Mouse (Mus musculus) gonadal fat pad, adult 2 months (tissue): ENCODE data around the gene Pim3. TPM values are rescaled to one million over a fixed set of nuclear protein-coding genes. Genes with fewer than 3 reads are reported as not detected.

Source experiments
- DNase-seq: peaks from one replicate; pipeline ENCODE4 v3.0.0-alpha.2; 2012; ENCODE audit warnings: low read depth
- polyA plus RNA-seq: library from polyadenylated mRNA; depleted of rRNA; stranded (reverse); fragments of >200 nt; gene quantifications from 2 replicates; pipeline ENCODE4 v1.2.3, GENCODE M21; 2012

The Pim3 gene
- polyA plus RNA-seq, 1 experiment: 51.8 TPM

DNA sequence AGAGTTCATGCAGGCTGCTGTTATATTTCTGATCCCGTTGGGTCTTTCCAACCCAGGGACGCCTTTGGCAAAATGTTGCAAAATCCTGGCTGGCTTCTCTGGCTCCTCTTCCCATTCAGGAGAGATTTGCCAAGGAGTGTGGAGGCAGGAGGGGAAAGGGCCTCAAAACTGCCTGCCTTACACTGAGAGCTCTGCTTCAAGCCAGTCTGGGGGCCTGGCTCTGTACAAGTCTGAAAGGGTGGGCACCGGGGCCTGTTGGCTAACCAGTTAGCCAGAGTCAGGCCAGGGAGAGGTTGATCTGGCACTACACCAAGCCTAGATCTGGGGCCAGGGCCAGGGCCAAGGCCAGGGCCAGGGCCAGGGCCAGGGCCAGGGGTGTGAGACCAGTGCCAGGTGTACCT lies 3.8 kb upstream of the Pim3 start:
- no peak for DNase-seq

DNA sequence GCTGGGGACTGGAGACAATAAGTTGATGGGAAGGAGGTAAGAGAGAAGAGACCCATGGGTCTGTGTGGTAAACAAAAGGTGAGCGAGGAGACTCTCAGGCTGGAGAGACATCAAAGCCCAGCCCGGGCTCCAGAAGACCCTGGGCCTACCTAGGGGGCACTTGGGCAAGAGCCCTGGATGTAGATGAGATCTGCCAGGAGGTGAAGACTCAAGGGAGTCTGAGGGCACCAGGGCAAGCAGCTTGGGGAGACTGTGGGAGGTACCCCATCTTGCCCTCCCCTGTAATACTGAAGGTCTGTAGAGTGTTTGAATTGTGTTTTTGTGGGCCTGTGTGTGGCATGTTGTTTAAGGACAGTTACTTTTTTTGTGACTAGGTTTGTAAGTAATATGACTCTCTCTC lies 3.3 kb upstream of the Pim3 start:
- DNase-seq: no peak

DNA sequence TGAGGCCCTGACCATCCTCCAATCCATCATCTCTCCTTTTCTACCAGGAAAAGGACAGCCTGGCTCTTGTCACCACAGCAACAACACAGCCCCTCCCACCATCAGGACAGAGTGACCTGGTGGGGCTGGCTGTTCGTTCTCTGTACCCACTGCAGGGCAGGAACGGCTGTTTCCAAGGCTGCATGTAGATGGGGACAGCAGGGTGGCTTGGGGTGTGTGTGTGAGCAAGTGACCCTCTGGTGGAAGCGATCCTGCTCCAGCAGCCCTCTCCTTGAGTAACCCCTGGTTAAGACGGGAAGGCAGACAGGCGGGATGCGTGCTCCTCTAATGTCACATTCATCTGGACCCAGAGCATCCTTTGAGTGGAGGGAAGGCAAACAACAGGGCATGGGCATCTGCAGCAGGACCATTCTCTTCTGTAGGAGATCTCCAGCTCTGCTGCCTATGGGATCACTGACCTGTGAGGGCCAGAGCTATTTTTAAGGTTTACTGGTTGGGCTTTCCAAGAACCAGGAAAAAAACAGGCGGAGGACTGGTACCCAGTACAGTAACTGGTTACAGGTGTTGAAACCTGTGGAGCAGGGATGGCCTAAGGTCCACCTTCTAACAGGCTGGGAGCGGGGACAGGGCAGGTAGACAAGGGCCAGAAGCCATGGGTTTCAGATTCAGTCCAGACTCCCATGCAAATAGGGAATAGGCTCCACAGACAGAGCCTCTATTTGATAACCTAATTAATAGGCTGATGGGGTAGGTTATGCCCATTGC lies 2.6 kb upstream of the Pim3 start:
- DNase-seq: no peak

DNA sequence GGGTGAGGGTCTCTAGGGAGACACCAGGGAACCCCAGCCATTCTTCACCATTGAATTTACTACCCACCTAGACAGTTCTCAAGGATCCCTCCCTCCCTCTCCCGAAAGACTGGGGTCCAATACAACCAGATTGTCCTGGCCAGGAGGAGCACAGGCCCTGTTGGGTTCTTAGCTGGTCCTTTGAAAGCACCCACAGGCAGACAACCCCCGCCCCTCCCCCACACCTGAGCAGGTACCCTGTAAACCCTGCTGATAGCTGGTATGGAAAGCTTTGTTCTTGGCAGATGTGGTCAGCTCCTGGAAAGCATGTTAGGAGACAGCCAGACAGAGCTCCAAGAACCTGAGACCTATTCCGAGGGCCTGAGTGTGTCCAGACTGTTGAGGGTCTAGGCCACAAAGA lies 1.2 kb upstream of the Pim3 start:
- no peak for DNase-seq

DNA sequence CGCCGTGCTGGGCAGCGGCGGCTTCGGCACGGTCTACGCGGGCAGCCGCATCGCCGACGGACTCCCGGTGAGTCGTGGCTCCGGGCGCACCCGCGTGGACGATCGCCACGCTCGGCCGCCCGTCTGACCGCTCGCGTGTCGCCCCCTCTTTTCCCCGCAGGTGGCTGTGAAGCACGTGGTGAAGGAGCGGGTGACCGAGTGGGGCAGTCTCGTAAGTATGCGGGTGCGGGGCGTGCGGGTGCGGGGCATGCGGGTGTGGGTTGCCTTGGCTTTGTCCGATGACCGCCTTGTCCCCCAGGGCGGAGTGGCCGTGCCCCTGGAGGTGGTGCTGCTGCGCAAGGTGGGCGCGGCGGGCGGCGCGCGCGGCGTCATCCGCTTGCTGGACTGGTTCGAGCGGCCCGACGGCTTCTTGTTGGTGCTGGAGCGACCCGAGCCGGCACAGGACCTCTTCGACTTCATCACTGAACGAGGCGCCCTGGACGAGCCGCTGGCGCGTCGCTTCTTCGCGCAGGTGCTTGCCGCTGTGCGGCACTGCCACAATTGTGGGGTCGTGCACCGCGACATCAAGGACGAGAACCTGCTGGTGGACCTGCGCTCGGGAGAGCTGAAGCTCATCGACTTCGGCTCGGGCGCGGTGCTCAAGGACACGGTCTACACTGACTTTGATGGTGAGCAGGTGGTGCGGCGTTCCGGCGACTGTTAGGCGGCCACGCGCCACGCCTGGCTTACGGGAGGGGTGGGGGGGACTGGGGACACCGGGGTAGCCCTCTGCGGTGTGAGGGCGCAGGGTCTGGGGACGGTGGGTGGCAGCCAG lies 1.1 kb downstream of the Pim3 start:
- no peak for DNase-seq

DNA sequence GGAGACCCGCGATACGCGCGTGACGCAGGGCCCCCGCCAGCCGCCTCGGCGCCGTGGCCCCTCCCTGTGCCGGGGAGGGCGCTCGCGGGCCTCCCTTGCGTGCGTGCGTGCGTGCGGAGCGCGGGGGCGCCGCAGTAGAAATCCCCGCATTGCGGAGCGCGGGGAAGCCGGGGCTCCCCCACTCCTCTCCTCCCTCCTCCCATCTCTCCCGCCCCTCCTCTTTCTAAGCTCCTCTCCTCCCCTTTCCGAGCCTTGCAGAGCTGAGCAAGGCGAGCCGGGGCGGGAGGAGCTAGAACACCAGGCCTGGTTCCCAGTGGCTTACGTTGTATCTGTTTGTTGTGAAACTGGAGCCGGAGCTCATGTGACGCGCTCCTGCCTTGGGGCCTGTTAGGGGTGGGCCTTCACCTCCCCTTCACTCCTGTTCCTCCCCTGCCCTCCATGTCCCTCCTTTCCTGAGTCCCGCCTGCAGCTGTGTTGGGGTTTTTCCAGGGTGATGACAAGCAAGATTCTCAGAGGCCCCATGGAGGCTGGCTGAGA lies 1.8 kb downstream of the Pim3 start:
- no peak for DNase-seq

DNA sequence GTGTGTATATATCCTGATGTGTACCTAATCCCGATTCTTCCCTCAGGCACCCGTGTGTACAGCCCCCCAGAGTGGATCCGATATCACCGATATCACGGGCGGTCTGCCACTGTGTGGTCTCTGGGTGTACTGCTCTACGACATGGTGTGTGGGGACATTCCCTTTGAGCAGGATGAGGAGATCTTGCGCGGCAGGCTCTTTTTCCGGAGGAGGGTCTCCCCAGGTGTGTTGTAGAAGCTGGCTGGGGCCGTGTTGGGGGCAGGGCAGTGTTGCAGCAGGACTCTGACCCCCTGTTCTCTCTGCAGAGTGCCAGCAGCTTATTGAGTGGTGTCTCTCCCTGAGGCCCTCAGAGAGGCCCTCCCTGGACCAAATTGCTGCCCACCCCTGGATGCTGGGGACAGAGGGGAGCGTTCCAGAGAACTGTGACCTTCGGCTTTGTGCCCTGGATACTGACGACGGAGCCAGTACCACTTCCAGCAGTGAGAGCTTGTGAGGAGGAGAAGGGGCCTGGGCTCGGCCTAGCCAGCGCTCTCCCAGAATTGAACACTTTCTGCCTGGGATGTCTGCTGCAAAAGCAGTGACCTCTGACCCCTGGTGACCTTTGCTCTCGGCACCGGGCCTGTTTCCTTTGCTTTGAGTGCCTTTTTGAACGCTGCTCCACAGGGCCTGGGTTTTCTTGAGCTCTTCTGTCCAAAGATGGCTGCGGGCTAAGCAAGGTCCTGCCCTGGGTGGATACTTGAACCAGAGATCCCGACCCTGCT lies 2.5 kb downstream of the Pim3 start:
- DNase-seq: no peak

DNA sequence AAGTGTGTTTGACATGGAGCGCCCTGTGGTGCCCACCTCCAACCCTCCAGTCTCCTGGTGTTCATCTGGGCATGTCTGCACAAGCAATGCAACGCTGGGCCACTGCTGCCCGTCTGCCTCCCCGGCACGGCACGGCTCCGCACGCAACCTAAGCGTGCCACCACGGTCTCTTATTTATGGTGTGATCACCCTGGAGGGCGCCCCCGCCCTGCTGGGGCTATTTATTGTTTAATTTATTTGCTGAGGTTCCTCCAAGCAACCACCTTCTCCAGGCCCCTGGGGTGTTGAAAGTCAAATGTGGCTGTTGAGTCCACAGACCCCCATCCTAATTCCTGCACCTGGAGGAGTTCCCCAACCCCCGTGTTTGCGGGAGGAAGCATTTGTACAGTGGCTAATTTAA lies 3.1 kb downstream of the Pim3 start:
- no peak for DNase-seq

DNA sequence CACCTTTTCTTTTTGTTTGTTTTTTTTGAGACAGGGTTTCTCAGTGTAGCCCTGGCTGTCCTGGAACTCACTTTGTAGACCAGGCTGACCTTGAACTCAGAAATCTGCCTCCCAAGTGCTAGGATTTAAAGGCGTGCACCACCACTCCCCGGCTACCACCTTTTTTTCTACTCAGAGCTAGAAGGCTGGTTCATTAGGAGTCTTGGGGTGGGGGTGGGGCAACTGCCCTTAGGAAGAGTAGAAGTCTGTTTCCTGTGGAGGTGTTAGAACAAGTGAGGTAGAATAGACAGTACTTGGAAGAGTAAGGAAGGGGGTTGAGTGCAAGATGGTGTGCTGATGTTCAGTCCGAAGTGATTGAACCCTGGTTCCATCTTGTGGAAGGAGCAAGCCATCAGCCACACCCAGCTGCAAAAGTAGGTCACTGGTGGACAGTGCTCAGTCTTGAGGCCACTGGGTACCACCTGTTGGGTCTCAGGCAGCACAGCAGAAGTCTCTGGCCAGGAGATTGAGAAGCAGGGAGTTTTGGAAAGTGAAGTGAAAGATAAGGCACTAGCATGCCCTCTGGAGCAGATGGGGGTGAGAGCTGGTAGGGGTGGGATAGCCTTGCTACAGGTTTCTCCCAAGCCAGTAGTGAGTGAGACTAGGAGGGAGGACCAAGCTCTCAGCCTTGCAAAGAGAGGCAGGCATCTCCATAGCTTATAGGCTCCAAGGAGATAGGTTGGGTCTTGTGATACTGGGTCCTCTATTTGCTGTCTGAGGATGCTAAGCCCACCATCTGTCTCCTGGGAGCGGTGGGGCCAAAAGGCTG lies 4.1 kb downstream of the Pim3 start:
- DNase-seq: no peak

DNA sequence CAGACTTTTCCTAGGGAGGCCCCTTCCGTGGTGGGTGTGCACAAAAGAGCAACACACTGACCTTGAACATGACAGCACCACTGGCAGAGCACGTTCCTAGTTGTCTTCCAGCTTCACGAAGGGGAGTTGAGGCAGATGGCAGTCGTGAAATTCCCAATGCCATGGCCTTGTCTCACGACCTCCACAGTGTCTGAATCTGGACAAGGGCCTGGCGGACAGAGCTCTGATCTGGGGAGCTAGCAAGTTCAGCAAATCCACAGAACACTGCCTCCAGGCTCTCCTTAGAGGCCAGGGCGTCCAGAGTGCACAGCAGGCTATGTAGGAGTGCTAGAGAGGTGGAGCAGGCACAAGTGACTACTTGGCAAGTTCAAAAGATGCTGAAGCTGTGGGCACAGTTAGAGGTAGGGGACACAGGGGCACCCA lies 5.0 kb downstream of the Pim3 start:
- no peak for DNase-seq

DNA sequence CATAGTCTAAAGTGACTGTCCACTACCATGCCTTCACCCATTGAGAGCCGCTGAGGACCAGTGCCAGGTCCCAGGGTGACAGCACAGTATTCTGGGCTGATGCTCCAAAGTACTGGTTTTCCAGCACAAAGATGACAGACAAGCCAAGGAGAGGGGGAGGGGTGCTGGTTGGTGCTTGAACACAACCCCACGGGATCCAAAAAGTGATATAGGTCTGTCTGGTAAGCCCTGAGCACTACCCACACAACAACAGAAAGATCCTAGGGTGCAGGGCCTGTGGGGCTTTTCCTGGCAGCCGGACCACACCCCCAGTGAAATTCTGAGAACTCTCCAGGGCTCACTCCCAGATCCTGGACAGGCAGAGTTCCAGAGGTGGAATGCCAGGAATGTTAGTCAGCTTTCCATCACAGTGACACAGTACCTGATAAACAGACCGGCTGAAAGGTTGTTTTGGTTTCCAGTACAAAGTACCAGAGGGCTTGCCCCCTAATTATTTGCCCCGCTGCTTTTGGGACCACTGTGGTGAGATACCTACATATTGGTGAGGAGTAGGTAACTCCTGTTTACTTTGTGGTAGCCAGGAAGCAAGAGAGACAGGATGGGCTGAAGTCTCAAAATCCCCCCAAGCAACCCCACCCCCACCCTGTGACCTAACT lies 5.5 kb downstream of the Pim3 start:
- no peak for DNase-seq

DNA sequence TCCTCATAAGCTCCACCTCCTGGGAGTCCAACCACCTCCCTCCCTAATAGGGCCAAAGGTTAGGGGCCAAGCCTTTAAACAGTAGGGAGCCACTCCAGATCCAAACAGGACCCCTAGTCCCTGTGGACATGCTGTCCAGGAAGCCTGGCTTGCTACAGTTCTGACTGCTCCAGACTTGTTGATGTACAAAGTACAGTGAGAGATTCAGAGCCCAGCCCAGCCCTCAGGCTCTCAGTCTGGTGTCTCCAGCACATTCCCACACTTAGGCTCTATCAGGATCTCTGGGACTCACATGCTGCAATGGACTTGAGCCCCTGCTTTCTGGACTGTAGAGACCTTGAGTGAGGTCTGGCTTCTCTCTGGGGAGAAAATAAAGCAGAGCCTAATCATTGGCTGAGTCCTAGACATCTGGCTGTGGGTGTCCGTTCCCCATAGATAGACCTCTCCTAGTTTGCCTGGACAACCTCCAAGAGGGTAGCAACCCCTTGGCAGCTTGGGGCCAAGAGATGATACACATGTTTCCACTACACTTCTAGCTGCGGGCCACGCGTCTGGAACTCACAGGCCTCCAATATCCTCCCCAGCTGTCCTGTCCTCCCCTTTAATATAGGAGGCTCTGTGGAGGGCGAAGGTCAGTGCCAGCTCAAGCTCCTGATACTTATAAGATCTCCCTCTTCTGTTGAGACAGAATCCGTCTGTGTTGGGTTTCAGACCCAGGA lies 6.2 kb downstream of the Pim3 start:
- DNase-seq: no peak

DNA sequence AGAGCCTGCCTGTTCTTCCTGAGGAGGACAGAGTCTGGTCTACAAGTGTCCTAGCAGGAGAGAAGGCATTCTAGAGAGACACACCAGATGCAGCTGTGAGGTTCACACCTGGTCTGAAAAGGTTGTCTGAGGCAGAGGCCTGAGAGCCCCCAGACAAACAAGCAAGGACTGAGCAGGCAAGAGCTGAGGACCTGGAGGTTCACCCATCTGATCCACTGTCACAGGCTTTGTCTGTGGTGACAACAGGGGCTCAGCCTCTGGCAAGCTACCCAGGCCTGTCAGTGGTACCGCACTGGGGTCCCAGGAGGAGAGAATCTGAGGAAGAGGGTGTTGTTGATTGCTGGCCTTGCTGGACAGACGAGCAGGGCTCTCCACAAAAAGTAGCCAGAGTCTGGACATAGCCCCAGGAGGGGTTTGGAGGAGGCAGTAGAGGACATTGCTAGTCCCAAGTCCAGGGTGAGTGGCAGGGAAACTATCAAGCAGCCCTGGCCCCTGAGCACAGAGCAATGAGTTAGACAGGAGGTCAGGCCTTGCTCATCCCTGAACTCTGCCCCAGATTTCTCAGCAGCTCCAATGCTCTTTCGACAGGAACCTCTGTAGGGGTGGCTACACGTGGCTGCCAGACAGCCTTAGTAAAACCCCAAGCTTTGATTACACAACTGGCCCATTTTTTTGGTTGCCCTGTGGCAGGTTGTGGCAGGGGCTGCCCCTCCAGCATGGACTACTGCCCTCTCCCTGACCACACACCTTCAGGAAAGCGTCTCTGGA lies 8.6 kb downstream of the Pim3 start:
- DNase-seq: no peak

DNA sequence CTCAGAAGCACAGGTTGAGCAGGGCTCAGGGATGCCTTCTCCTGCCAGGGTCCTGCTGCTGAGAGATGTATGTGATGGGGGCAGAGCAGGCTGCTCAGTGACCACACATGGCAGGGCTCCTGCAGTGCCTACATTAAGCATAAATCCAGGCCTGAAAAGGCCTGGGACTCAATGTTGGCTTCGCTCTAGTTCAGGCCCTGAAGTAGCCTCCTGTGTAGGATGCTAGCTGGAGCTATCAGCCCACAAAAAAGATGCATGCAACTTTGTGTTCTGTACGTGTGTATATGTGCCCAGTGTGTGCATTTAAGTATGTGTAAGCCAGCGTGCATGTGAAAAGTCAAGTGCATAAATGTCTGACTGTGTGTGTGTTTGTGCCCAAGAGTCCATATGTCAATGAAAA lies 12.1 kb downstream of the Pim3 start:
- no peak for DNase-seq

DNA sequence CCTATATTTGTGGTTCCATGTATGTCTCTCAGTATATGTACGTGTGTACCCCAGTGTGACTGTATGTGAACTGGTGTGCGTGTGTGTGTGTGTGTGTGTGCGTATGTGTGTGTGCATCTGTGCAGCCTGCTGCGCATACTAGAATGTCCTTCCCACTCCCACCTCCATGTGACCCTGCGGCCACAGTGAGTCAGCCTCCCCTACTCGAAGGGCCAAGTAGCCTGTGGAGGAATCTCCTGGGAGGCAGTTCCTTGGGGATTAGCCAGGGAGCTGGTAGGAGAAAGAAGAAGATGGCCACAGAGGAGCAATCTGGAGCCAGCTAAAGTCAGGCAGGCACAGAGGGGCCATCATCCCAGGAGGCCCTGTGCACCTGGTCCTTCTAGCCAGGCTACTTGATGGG lies 12.5 kb downstream of the Pim3 start:
- DNase-seq: no peak

DNA sequence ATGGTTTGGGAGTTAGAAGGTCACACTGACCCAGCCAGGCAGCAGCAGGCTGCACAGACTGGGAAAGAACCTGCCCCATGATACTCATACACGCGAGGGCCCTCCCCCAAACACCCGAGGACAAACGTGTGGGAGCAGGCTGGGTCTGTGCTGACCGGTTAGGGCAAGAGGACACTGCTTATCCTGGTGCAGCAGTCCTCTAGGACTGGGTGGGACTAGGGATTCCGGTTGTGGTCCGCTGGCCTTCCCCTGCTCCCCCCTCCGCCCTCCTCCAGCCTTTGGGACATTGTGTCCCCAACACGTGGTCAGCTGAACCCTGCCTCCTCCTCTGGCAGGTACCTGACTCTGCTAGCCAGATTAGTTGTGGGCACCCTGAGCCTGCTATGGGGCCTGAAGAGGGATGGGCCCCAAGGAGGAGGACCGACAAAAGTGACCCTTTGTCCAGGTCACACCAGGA lies 13.7 kb downstream of the Pim3 start:
- no peak for DNase-seq

DNA sequence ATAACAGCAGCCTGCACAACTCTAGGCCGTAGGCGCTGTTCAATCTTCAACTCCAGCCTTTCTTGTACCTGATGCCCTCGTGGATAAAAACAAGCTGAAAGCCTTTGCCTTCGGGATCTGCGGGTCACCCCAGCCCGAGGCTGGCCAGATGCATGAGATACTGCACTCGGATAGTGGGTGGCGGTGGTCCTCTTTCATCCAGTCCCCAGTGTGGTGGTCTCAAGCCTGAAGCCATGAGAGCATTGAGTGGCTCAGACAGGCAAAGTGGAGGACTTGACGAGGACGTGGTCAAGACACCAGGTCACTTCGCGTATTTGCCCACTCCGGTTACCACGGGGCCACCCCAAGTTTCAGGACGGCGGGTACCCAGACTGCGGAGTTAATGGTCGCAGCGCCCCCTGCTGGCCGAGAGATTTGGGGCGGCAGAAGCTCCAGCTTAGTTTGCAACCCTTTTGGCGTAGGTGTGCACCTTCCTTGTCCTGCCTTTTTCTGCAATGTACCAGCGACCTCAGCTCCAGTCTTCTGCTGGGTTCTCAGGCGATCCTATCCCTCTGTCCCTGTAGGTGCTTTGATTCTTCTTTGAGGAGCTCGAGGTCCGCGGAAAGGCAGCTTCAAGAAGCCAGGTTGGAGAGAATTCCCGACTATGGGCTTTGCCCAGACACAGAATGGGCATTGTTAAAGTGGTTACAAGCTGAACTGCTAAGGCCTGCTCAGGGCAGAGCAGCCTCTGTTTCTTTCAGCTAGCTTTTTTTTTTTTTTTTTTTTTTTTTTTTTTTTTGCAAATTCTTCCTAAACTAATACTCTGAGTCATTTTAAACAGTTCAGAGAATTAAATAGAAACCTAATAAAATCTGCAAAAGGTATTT lies 14.4 kb downstream of the Pim3 start:
- DNase-seq: no peak

DNA sequence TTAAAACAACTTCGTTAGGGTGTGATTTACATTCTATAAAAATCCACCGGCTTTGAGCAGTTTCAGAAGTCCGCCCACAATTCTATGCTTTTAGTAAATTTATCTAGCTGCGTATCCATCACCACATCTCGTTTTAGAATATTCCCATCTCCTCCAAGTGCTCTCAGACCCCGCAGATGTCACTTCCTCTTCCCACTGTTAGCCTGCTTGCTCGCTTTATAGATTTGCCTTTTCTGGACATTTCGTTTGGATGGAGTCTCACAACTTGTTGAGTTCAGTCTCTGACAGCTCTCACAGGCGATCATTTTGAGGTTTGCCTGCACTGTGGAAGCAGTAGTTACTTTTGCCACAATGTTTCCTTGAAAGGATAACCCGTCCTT lies 15.0 kb downstream of the Pim3 start:
- no peak for DNase-seq
